Mouse (Mus musculus) large intestine, adult 2 months (tissue): ENCODE measurements at regions not wholly inside any gene's neighbourhood (a gene's known extent, or its start where the extent isn't known, plus 50 kb on each side); places are given as distances from the start of the nearest gene placed in this dataset.

Source experiments
- DNase-seq: peaks from one replicate; pipeline ENCODE4 v3.0.0-alpha.2; 2012; ENCODE audit warnings: low read depth, low spot score
- WGBS: fragments of 180-500 bp; shearing (Covaris S2); methylation state at CpG from one replicate; pipeline ENCODE4 v1.1.7; 2018; 5-methylcytosine and 5-hydroxymethylcytosine counted together

DNA sequence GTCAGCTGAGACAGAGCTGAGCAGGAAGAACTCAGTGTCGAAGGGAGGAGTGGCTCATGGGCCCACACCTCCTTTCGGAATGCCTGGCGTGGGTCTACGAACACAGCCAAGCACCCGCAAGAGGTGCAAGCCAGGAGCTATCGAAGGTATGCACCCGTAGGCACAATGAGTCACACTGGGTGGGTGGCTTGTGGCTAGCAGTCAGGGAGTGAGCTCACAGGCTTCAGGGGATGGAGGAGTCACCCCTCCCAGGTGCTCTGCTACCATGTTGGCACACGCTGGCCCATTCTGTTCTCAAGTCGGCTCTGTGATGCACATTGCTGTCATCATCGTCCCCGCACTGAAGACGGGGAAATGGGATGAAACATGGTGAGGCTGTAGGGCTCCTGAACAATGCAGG, 115.7 kb downstream of the Tle3 start:
- no peak for DNase-seq
- WGBS: 81% methylated on average over 12 of the region's 12 CpGs

DNA sequence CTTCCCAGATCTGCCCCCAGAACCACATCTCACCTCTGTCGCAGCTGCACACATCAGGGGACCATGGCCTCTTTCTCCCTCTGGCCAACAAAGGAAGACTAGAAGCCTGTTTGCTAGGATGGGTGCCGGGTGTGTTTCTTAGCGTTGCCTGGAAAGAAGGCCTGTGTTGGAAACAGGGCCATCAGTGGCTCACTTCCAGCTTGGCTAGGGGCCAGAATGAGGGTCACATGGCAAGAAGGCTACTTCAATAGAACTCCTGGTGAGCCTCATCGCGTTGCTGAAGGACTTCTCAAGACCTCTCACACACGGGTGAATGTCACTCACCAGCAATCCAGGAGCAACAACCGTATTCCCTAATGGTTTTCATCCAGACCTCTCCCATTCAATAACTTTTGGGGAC, 115.0 kb downstream of the Tle3 start:
- 51% methylated on average over 7 of the region's 7 CpGs for WGBS
- no peak for DNase-seq

DNA sequence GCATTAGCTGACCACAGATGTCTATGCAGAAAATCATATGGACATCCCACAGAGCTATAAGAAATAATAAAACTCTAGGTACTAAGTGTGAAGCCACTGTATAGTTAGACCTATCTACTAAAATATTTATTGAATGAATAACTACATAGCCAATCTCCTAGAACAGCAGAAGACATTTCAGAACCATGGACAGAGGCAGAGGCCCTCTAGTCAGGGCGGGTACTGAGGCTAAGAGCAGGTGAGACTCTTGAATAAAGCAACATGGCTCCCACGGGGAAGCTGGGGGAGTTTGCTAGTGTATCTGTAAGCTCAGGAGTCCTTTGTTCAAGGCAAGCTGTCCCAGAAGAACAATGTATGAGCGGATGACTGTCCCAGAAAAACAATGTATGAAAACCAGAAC, 112.2 kb downstream of the Tle3 start:
- 24% methylated on average over 3 of the region's 3 CpGs for WGBS
- no peak for DNase-seq

DNA sequence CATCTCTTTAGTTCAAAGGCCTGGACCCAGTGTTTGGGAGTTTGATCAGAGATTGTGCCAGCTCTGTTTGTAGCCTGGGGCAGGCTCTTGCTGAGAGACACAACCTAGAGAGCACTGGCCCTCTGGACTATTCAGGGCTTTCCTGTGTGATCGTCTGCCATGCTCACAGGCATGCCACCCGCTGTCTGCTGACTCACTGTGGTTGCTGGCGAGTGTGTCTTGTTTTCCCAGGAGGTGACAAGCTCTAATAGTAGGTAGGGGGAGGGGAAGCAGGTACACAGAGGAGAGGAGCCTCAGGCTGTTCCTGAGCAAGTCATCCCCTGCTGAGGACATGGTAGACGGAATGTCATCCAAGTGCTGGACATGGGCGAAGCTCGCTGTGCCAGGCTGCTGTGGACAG, 107.5 kb downstream of the Tle3 start:
- WGBS: 48% methylated on average over 6 of the region's 6 CpGs
- no peak for DNase-seq

DNA sequence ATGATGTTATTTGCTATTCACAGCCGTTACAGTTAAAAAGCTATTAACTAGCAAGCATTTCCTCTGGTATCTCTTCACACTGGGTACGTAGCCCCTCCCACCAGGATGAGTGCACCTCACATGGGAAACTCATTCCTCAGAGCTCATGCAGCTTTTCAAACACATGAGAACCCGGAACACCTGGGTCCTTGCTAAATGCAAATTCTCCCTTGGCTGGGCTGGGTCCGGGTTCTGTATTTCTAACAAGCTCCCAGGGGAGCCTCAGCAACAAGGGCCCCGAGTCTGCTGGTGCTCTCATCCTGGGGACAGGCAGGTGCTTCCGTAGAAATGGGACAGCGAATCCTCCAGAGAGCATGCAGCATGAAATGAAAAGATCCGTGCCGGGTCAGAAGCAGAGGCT, 106.7 kb downstream of the Tle3 start:
- no peak for DNase-seq
- WGBS: 24% methylated on average over 9 of the region's 9 CpGs

DNA sequence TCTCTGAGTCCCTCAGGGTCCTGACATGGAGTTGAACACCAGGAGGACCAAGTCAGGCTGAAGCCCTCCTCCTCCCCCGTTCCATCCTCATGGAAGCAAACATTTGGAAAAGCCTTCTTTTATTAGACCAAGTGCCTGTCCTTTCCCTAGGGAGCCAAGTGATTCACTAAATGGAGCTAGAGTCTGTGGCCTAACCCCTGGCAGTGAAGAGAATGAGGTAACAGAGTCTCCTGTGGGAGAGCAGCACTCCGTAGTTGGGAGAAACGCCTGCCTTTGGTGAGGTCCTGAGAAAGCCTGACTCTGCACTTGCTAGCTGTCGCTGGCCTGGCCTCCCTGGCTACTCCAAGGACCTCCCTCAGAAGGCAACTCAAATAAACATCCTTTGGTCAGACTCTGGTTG, 104.2 kb downstream of the Tle3 start:
- no peak for DNase-seq
- 71% methylated on average over 4 of the region's 4 CpGs for WGBS

DNA sequence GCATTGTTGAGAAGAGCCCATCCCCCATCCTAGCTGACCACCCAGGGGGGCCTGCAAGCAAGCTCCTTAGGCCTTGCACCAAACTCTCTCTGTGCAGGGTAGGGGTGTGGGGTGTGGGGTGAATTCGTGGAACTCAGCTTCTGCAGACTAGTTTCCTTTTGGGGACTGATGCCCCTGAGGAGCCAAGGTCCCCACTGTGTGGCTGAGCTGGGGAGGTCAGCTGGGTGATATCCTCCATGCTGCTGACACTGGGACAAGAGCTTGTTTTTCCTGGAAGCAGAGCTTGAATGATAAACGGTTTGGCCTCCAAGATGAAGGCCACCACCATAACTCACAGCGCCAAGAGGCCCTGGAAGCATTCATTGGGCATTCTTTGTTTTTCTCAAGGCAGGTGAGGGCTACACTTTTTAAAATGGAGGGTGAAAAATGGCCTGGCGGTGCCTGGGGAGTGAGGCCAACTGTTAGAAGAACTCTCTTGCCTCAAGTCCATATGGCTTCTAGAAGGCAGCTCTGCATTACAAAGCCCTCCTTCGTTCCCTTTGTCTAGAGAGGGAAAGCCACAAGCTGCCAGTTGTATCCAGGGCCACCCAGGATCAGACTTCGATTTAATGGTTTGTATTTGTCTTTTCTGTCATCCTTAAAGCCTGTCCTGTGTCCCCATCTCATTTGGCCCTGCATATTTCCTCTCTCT, 98.8 kb downstream of the Tle3 start:
- 70% methylated on average over 6 of the region's 6 CpGs for WGBS
- DNase-seq: no peak

DNA sequence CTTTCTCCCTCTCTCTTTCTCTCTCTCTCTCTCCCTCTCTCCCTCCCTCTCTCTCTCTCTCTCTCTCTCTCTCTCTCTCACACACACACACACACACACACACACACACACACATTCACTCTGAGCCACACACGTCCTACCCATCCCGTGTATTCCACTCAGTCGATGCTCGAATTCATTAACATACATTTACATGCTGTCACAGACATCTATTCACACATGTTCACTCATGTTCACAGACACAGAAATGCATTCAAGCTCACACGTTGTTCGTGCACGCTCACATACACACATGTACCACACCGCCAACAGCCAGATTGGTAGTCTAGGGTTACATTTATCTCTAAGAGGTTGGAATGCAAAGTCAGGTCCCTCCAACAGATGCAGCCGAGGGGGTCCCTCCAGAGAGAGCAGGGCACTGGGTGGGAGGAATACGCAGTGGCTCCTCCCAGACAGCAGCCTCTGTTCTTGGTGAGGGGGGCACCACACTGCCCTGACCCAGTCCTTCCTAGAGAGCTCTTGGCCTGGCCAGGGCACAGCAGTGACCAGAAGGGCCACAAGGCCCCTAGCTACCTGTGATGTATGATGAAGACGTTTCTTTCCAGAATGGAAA, 96.8 kb downstream of the Tle3 start:
- 67% methylated on average over 11 of the region's 11 CpGs for WGBS

DNA sequence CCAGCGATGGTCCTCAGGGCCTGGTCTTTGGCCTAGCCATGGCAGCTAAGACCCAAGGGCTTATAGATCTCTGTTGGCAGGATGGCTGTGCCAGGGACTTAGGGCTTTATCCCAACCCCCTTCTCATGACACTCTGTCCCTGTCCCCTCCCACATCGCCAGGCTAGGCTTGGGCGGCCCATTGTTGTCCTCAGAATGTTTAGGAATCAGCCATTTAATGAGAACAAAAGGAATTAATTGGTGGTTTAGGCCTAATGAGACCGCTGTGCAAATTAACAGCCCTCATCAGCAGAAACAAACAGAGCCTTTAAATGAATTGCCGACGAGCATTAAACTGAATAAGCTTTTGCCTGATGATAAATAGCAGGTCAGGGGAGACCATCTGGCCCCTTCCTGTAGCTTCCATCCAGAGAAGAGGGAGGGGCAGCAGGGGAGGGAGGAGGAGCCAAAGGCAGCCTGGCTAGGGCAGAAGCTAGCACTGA, 96.2 kb downstream of the Tle3 start:
- WGBS: 47% methylated on average over 6 of the region's 6 CpGs

More for the DNA sequence above, 96.8 kb downstream of the Tle3 start:
- DNase-seq: no peak

More for the DNA sequence above, 96.2 kb downstream of the Tle3 start:
- no peak for DNase-seq
